Mouse (Mus musculus): Measurements from ENCODE around the gene Gm16253. TPM values are rescaled to one million over a fixed set of nuclear protein-coding genes. Genes with fewer than 3 reads are reported as not detected.

Gm16253 gene
- 1.5 and 2.0 TPM in 2 replicates for polyA plus RNA-seq (2015; fragmentation: Nextera tagmentation; extraction: Ambion mirVana)

- peak; percentile 88 for ATAC-seq (ENCODE audit: insufficient number of reproducible peaks, low FRiP score, low TSS enrichment, low read depth)
- peaks cover 30% of the 10 kb centered on the region for H3K4me1 ChIP-seq
- H3K27me3 ChIP-seq: no peaks in the 10 kb centered on the region
- H3K27ac ChIP-seq (replicated peaks): peak within 1 kb of the TSS; percentile 92
- H3K4me3 ChIP-seq (replicated peaks): peak within 1 kb of the TSS; percentile 21
- WGBS: 28% methylated on average over 17 of the region's 17 CpGs
- H3K9ac ChIP-seq: no peak within 1 kb of the TSS
- H3K9me3 ChIP-seq (replicated peaks): no peaks in the 10 kb centered on the region
- no peaks in the 10 kb centered on the region; the same call in 1 of the 2 replicates for H3K36me3 ChIP-seq
- peak within 1 kb of the TSS; percentile 41 for H3K4me2 ChIP-seq (replicated peaks)
Measured at GRCm38 (mm10) chr3:96576690-96577541, at the start of gene Gm16253. TSS of gene Gm16253 (plus strand) at chr3:96576984.

- peaks cover 12% of the 10 kb centered on the region for H3K4me1 ChIP-seq
- no peak overlapping the region for H3K4me2 ChIP-seq (replicated peaks)
- no peak overlapping the region for H3K9ac ChIP-seq
- ATAC-seq (ENCODE audit: insufficient number of reproducible peaks, low FRiP score, low TSS enrichment, low read depth): no peak
- 45% methylated on average over 9 of the region's 9 CpGs for WGBS
- no peak overlapping the region for H3K27ac ChIP-seq (replicated peaks)
- no peaks in the 10 kb centered on the region for H3K36me3 ChIP-seq
- no peak overlapping the region for H3K4me3 ChIP-seq (replicated peaks)
- peaks cover 34% of the 10 kb centered on the region for H3K27me3 ChIP-seq
- H3K9me3 ChIP-seq (replicated peaks): no peaks in the 10 kb centered on the region
Measured at GRCm38 (mm10) chr3:96528506-96528905, 48.3 kb upstream of the Gm16253 start.

DNA sequence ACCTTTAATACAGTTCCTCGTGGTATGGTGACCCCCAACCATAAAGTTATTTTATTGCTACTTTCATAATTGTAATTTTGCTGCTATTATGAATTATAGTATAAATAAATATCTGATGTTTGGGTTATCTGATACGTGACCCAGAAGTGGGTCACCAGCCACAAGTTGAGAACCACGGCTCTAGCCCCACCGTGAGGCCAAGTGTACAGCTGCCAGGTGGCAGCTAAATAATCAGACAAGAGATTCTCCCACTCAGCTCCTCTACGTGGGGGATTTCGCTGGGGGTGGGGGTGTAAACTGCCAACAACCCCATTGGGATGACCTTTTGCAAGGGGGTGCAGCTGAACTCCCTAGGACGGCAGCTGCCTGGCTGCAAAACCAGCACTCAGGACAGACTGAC is 44.7 kb upstream of the Gm16253 start:
- WGBS: 63% methylated on average over 7 of the region's 7 CpGs
- Histone ChIP-seq H3K4me2 (replicated peaks) (no peak overlapping the region), H3K27ac (replicated peaks) (no peak overlapping the region), H3K4me1 (peaks cover 8% of the 10 kb centered on the region), H3K36me3 (no peaks in the 10 kb centered on the region), H3K9ac (no peak overlapping the region), H3K27me3 (peaks cover 18% of the 10 kb centered on the region), H3K4me3 (replicated peaks) (no peak overlapping the region), H3K9me3 (replicated peaks) (no peaks in the 10 kb centered on the region)
- no peak for ATAC-seq (ENCODE audit: insufficient number of reproducible peaks, low FRiP score, low TSS enrichment, low read depth)

GRCm38 (mm10) chr3:96534300-96534699 is 42.5 kb upstream of the Gm16253 start:
- Histone ChIP-seq H3K4me2 (replicated peaks) (no peak overlapping the region), H3K9ac (no peak overlapping the region), H3K36me3 (no peaks in the 10 kb centered on the region), H3K9me3 (replicated peaks) (no peaks in the 10 kb centered on the region), H3K27ac (replicated peaks) (no peak overlapping the region), H3K4me1 (no peaks in the 10 kb centered on the region), H3K4me3 (replicated peaks) (no peak overlapping the region), H3K27me3 (no peaks in the 10 kb centered on the region)
- no peak for ATAC-seq (ENCODE audit: insufficient number of reproducible peaks, low FRiP score, low TSS enrichment, low read depth)
- WGBS: 48% methylated on average over 2 of the region's 2 CpGs

DNA sequence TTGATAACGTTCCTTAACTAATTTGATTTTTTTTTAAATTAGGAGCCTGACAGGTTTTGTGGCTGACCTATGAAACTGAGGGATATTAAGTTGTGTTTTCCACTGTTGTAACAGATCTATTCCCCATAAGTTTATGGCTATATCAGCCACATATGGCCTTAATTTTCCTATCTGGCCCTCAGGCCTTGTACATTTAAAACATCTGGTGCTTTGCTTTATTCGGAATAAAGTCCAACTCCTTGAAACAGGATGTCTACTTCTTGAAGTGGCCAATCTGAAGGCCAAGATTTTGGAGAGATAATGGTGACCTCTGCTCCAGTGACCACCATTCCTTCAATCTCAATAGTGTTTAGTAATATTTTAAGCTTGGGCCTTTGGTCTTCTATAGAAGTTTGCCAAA is 37.5 kb upstream of the Gm16253 start:
- Histone ChIP-seq H3K27ac (replicated peaks) (no peak overlapping the region), H3K4me2 (replicated peaks) (no peak overlapping the region), H3K36me3 (no peaks in the 10 kb centered on the region), H3K4me3 (replicated peaks) (no peak overlapping the region), H3K27me3 (0 out of 2 replicates have a peak, but pooled peaks cover 3% of the 10 kb centered on the region), H3K9ac (no peak overlapping the region), H3K9me3 (replicated peaks) (no peaks in the 10 kb centered on the region), H3K4me1 (no peaks in the 10 kb centered on the region)
- ATAC-seq (ENCODE audit: insufficient number of reproducible peaks, low FRiP score, low TSS enrichment, low read depth): no peak
- WGBS: 35% methylated on average over 2 of the region's 2 CpGs

DNA sequence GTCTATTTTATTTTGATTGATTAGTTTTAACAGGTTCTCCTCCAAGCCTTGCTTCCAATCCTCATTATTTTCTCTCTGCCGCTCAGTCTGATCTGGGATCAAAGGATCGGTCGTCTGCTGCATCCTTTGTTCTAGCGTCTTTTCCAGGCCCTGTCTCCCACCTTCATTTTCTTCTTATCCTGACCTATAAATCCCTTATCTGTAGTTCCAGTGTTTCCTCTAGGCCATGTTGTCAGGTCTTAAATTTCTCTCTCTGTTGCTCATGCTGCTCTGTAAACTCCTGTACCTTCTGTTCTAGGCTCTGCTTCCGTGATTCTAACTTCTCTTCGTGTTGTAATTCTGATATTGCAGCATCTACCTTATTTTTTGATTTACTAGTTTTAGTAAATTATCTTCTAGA is 36.0 kb upstream of the Gm16253 start:
- Histone ChIP-seq H3K4me3 (replicated peaks) (no peak overlapping the region), H3K9me3 (replicated peaks) (no peaks in the 10 kb centered on the region), H3K4me1 (no peaks in the 10 kb centered on the region), H3K4me2 (replicated peaks) (no peak overlapping the region), H3K36me3 (no peaks in the 10 kb centered on the region), H3K27me3 (0 out of 2 replicates have a peak, but pooled peaks cover 3% of the 10 kb centered on the region), H3K27ac (replicated peaks) (no peak overlapping the region), H3K9ac (no peak overlapping the region)
- WGBS: 46% methylated on average over 6 of the region's 6 CpGs
- no peak for ATAC-seq (ENCODE audit: insufficient number of reproducible peaks, low FRiP score, low TSS enrichment, low read depth)

- no peak overlapping the region for H3K9ac ChIP-seq
- H3K9me3 ChIP-seq (replicated peaks): no peaks in the 10 kb centered on the region
- no peak for ATAC-seq (ENCODE audit: insufficient number of reproducible peaks, low FRiP score, low TSS enrichment, low read depth)
Measured at GRCm38 (mm10) chr3:96541328-96542078, 35.3 kb upstream of the Gm16253 start.

GRCm38 (mm10) chr3:96542554-96542953 is 34.2 kb upstream of the Gm16253 start:
- whole genome bisulfite sequencing: 79% methylated on average over 8 of the region's 8 CpGs
- no peak for ATAC-seq (ENCODE audit: insufficient number of reproducible peaks, low FRiP score, low TSS enrichment, low read depth)
- H3K36me3 ChIP-seq: no peaks in the 10 kb centered on the region
- H3K9me3 ChIP-seq (replicated peaks): no peaks in the 10 kb centered on the region
- H3K27ac ChIP-seq (replicated peaks): no peak overlapping the region
- H3K27me3 ChIP-seq: 0 out of 2 replicates have a peak, but pooled peaks cover 3% of the 10 kb centered on the region
- no peak overlapping the region for H3K9ac ChIP-seq
- H3K4me3 ChIP-seq (replicated peaks): no peak overlapping the region
- H3K4me2 ChIP-seq (replicated peaks): no peak overlapping the region
- H3K4me1 ChIP-seq: no peaks in the 10 kb centered on the region

More at GRCm38 (mm10) chr3:96541328-96542078, 35.3 kb upstream of the Gm16253 start:
- Histone ChIP-seq H3K27me3 (0 out of 2 replicates have a peak, but pooled peaks cover 3% of the 10 kb centered on the region), H3K4me1 (no peaks in the 10 kb centered on the region), H3K27ac (replicated peaks) (no peak overlapping the region), H3K4me2 (replicated peaks) (no peak overlapping the region), H3K36me3 (no peaks in the 10 kb centered on the region), H3K4me3 (replicated peaks) (no peak overlapping the region)
- 15% methylated on average over 14 of the region's 14 CpGs for WGBS

GRCm38 (mm10) chr3:96543345-96543744 is 33.4 kb upstream of the Gm16253 start:
- no peak overlapping the region for H3K27ac ChIP-seq (replicated peaks)
- H3K4me1 ChIP-seq: no peaks in the 10 kb centered on the region
- ATAC-seq (ENCODE audit: insufficient number of reproducible peaks, low FRiP score, low TSS enrichment, low read depth): no peak
- H3K9me3 ChIP-seq (replicated peaks): no peaks in the 10 kb centered on the region
- WGBS: 86% methylated on average over 11 of the region's 11 CpGs
- no peak overlapping the region for H3K9ac ChIP-seq
- H3K4me3 ChIP-seq (replicated peaks): no peak overlapping the region
- no peaks in the 10 kb centered on the region for H3K36me3 ChIP-seq
- H3K4me2 ChIP-seq (replicated peaks): no peak overlapping the region
- H3K27me3 ChIP-seq: 0 out of 2 replicates have a peak, but pooled peaks cover 3% of the 10 kb centered on the region

GRCm38 (mm10) chr3:96545565-96545964 is 31.2 kb upstream of the Gm16253 start:
- no peaks in the 10 kb centered on the region for H3K4me1 ChIP-seq
- H3K36me3 ChIP-seq: no peaks in the 10 kb centered on the region
- no peak overlapping the region for H3K4me3 ChIP-seq (replicated peaks)
- 41% methylated on average over 1 of the region's 1 CpGs for WGBS
- no peak overlapping the region for H3K27ac ChIP-seq (replicated peaks)
- H3K27me3 ChIP-seq: 0 out of 2 replicates have a peak, but pooled peaks cover 3% of the 10 kb centered on the region
- no peak overlapping the region for H3K9ac ChIP-seq
- no peaks in the 10 kb centered on the region for H3K9me3 ChIP-seq (replicated peaks)
- no peak overlapping the region for H3K4me2 ChIP-seq (replicated peaks)
- ATAC-seq (ENCODE audit: insufficient number of reproducible peaks, low FRiP score, low TSS enrichment, low read depth): no peak

DNA sequence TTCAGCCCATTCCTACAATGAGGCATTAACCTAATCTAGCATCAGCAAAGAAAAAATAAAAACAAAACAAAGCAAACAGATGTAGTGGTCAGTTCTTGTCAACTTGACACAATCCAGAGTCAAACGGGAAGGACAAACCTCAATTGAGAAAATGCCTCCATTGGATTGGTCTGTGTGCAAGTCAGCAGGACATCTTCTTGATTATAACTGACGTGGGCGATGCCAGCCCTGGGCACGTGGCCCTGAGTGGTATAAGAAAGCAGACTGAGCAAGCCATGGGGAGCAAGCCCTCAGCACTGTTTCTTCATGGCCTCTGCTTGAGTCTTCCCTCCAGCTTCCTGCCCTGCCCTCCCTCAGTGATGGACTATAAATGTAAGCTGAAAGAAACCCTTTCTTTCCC is 29.9 kb upstream of the Gm16253 start:
- H3K27ac ChIP-seq (replicated peaks): no peak overlapping the region
- 44% methylated on average over 4 of the region's 4 CpGs for WGBS
- no peak overlapping the region for H3K9ac ChIP-seq
- ATAC-seq (ENCODE audit: insufficient number of reproducible peaks, low FRiP score, low TSS enrichment, low read depth): no peak
- no peaks in the 10 kb centered on the region for H3K9me3 ChIP-seq (replicated peaks)
- no peak overlapping the region for H3K4me2 ChIP-seq (replicated peaks)
- H3K27me3 ChIP-seq: 0 out of 2 replicates have a peak, but pooled peaks cover 3% of the 10 kb centered on the region
- no peaks in the 10 kb centered on the region for H3K36me3 ChIP-seq
- peaks cover 10% of the 10 kb centered on the region; the same call in 1 of the 2 replicates for H3K4me1 ChIP-seq
- no peak overlapping the region for H3K4me3 ChIP-seq (replicated peaks)
